Mouse (Mus musculus): ENCODE measurements at regions not wholly inside any gene's neighbourhood (a gene's known extent, or its start where the extent isn't known, plus 50 kb on each side); places are given as distances from the start of the nearest gene placed in this dataset.

GRCm38 (mm10) chr8:41485163-41485562 lies 68.3 kb upstream of the Frg1 start:
- DNase-seq (ENCODE audit: low spot score): no peak

GRCm38 (mm10) chr8:41483297-41483696 lies 66.4 kb upstream of the Frg1 start:
- no peak for DNase-seq (ENCODE audit: low spot score)

- no peak for DNase-seq (ENCODE audit: low spot score)
These were observed 56.3 kb upstream of the Frg1 start for GRCm38 (mm10) chr8:41472992-41473699.

- no peak for DNase-seq (ENCODE audit: low spot score)
These were observed 55.4 kb upstream of the Frg1 start for GRCm38 (mm10) chr8:41472233-41472632.

All from urinary bladder, postnatal 14 days (tissue).